Mouse (Mus musculus) kidney, adult 8-10 months (tissue): ENCODE measurements around the gene Myo1b.
A peak's percentile ranks its signal among the peaks of the same experiment; 100 is the strongest.

ENCODE experiments used
- DNase-seq, 2 experiments: peaks; one replicate each; pipeline ENCODE4 v3.0.0; 2022

Myo1b gene

GRCm38 (mm10) chr1:51845264-51846036, 70.4 kb downstream of the Myo1b start:
- DNase-seq = no peak

- no peak for DNase-seq
Observed at GRCm38 (mm10) chr1:51837845-51838623, 77.8 kb downstream of the Myo1b start.

- DNase-seq = no peak
Observed at GRCm38 (mm10) chr1:51837311-51837710, 78.6 kb downstream of the Myo1b start.

- DNase-seq = no peak
Observed at GRCm38 (mm10) chr1:51835795-51836194, 80.1 kb downstream of the Myo1b start.

GRCm38 (mm10) chr1:51834072-51834471, 81.8 kb downstream of the Myo1b start:
- DNase-seq = no peak

- no peak for DNase-seq
Observed at GRCm38 (mm10) chr1:51829353-51829752, 86.5 kb downstream of the Myo1b start.

- DNase-seq = no peak
Observed at GRCm38 (mm10) chr1:51822531-51822930, 93.3 kb downstream of the Myo1b start.

- peak in 1 of 2 experiments; percentile 7 for DNase-seq
Observed at GRCm38 (mm10) chr1:51821701-51822495, 94.0 kb downstream of the Myo1b start.

- DNase-seq = no peak
Observed at GRCm38 (mm10) chr1:51820520-51820919, 95.4 kb downstream of the Myo1b start.

- DNase-seq = no peak
Observed at GRCm38 (mm10) chr1:51820013-51820441, 95.8 kb downstream of the Myo1b start.

- no peak for DNase-seq
Observed at GRCm38 (mm10) chr1:51815636-51816035, 100.2 kb downstream of the Myo1b start.

GRCm38 (mm10) chr1:51814854-51815630, 100.8 kb downstream of the Myo1b start:
- no peak for DNase-seq

- DNase-seq = no peak
Observed at GRCm38 (mm10) chr1:51808847-51809246, 107.0 kb downstream of the Myo1b start.

- DNase-seq = no peak
Observed at GRCm38 (mm10) chr1:51808228-51808627, 107.6 kb downstream of the Myo1b start.

- DNase-seq = no peak
Observed at GRCm38 (mm10) chr1:51805040-51805610, 110.7 kb downstream of the Myo1b start.

- no peak for DNase-seq
Observed at GRCm38 (mm10) chr1:51804296-51805039, 111.4 kb downstream of the Myo1b start.

- DNase-seq = no peak
Observed at GRCm38 (mm10) chr1:51798011-51798471, 117.8 kb downstream of the Myo1b start.

- no peak for DNase-seq
Observed at GRCm38 (mm10) chr1:51795586-51796309, 120.1 kb downstream of the Myo1b start.

GRCm38 (mm10) chr1:51789269-51789668, 126.6 kb downstream of the Myo1b start:
- peak in 1 of 2 experiments; percentile 3 for DNase-seq

- no peak for DNase-seq
Observed at GRCm38 (mm10) chr1:51782091-51782490, 133.8 kb downstream of the Myo1b start.
